Mouse (Mus musculus) ES-CJ7 (cell line): ENCODE results near the gene Sspo.
"Not testable (repeated sequence)": the region's sequence is repeated elsewhere in the genome, so short reads cannot be mapped to it uniquely, and the experiment has no call there.

ENCODE experiments used
- DNase-seq: peaks from one replicate; pipeline ENCODE4 v3.0.0; 2011; ENCODE audit warnings: low read depth, low spot score

Gene Sspo

DNA sequence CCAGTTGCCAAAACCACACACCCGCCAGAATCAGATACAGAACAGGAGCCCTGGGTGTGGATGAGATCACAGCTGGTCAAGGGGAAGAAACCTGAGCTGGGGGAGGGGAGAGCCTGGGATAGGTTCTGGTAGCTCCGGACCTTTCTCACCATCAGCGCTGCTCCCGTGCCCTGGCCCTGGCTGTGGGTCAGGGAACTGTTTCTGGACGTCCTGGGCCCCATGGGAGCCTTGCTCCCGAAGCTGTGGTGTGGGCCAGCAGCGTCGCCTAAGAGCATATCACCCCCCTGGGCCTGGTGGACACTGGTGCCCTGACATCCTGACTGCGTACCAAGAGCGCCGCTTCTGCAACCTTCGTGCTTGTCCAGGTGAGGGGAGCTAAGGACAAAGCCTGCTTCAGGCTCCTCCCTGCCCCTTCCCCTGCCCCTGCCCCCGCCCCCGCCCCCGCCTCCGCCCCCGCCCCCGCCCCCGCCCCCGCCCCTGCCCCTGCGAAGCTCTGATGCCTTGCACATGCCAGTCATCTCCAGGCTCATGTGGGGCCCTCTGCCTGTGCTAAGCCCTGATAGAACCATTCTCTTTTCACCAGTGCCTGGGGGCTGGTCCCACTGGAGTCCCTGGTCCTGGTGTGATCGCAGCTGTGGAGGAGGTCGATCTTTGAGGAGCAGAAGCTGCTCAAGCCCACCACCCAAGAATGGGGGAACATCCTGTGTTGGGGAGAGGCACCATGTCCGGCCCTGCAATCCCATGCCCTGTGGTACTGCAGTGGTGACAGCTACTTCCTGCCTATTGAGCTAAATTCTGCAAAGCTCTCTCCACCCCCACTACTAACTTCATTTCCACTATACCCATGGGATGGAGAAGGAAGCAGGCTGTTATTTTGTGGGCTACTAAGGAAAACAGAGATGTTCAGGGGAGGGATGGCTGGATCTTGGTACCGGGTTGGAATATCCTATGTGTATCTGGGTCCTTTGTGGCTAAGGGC lies 40.0 kb downstream of the Sspo start:
- peak; percentile 15 for DNase-seq

DNA sequence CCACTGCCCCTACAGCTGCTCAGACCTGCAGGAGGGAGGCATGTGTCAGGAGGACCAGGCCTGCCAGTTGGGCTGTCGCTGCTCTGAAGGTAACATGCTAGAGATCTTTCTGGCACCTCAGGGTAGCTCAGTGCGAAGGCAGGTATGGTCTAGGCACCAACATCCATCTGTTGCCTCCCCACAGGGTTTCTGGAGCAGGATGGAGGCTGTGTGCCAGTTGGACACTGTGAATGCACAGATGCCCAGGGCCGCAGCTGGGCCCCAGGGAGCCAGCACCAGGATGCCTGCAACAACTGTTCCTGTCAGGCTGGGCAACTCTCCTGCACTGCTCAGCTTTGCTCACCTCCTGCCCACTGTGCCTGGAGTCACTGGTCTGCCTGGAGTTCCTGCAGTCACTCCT lies 41.7 kb downstream of the Sspo start:
- DNase-seq, result no peak

DNA sequence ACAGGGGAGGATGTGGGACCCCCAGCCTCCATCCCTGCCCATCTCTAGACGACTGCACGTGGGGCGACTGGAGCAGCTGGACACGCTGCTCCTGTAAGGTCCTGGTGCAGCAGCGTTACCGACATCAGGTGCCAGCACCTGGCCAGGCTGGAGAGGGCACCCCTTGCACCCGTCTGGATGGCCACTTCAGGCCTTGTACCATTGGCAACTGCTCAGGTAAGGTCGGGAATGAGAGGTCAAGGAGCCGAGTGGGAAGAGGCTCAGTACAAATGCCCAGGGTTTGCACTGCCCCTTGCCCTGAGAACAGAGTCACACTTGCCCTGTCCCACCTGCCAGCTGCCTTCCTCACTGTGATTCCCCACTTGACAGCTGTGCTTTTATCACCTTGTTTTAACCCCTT lies 43.3 kb downstream of the Sspo start:
- no peak for DNase-seq

DNA sequence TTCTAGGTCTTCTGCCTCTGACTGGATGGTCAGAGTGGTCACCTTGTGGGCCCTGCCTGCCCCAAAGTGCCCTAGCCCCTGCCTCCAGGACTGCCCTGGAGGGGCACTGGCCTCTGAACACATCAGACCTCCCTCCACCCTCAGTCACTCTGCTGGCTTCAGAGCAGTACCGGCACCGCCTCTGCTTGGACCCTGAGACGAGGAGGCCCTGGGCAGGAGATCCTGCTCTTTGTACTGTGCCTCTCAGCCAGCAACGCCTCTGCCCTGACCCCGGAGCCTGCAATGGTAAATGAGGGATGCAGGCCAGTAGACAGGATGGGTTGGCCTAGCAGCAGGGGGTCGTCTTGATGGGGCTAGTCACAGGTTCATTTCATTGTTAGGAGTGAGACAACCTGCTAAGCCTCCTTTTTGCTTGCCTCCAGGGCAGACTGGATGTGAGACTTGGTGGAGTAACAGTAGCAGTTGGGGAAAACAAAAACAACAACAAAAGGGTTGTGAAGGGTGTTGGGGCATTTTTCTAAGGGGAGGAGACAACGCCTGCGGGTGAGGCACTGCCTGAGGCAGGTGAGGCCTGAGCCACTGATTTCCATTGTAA lies 45.2 kb downstream of the Sspo start:
- DNase-seq, result peak; percentile 92

DNA sequence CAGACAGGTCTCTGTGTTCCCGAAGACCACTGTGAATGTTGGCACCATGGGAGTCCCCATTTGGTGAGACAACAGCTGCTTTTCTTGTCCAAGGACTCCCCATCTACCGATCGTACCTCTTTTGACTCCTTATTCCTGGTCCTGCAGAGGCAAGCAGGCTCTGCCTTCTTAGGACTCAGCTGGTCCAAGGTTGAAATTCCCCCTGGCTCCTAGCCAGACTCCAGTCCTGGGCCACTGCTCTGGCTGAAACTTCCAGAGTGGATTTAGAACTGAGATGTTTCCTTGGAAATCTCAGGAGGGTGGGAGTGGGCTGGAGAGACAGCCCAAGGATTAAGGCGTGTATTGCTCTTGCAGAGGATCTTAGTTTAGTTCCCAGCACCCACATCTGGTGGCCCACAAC lies 49.5 kb downstream of the Sspo start:
- DNase-seq, result no peak

DNA sequence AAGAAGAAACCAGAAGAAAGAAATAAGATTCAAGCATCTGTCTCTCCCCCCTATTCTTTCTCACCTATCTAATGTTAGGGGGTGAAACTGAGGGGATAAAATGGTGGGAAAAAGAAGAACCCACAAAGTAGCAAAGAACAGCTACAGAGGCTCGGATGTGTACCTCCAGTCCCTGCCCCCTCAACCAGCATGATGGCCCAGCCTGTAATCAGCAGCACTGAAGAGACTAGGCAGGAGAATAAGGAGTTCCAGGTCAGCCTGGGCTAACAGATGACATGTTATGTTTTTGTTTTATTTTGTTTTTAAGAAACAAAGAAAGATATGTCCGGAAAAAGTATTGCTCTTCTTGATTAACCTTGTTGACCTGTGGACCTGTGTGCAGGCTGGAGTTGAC lies 55.8 kb downstream of the Sspo start:
- no peak for DNase-seq

DNA sequence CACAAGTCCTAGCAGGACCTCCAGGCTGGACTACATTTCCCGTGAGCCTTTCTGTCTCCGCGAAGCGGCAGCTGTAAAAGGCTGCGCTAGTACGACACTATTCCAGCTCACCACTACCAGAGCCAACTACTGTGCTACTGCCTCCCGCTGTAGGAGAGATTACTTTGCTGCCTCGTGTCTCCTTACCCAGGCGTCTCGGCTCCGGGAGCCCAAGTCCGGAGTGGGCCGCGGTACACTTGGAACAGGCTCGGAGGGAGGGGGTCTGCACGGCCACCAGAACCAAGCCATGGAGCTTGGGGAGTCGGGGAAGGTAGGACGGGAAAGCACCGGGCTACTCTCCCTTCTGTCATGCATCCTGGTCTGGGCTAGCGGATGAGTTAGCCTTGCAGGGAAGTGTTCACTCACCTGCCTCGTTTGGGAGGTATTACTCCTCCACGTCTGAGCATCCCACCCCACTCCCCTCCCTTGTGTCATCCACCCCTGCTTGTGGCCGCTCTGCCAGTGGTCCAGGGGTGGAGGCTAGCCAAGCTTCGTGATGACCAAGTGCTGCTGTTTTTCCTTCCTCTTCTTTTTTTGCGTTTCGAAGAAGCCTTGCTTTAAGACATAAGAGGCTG lies 56.3 kb downstream of the Sspo start:
- peak; percentile 85 for DNase-seq

DNA sequence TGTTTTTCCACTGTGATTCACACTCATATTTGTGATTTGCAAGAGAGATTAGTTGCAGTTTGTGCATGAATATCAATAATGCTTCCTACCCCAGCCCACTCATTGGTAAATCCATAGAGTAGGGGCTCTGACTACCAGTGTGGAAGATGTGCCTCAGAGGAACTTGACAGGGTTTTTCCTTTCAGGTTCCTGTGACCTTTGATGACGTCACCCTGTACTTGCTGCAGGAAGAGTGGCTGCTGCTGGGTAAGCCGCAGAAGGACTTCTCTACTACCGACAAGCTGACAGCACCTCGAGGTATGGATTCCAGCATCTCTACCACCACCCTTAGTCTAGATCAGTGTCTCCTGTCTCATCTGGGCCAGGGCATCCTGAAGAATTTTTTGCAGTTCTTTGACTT lies 60.1 kb downstream of the Sspo start:
- no peak for DNase-seq

DNA sequence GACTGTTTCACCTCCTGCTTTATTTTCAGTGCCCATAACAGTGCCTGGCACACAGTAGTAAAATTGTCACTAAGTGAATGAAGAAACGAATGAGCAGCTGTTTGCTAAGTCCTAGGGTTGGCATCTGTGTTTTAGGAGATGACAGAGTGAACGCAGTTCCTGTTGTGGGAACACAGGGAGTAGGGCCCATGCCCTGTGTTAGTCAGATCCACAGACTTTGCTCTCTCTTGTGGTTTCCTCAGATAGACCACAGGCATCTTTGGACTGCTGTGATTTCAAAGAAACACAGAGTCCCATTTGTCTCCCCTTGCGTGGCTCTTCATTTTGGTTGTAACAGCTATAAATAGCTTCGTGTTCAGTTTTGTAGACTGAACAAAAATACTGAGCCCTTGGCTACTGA lies 62.4 kb downstream of the Sspo start:
- DNase-seq, result no peak

DNA sequence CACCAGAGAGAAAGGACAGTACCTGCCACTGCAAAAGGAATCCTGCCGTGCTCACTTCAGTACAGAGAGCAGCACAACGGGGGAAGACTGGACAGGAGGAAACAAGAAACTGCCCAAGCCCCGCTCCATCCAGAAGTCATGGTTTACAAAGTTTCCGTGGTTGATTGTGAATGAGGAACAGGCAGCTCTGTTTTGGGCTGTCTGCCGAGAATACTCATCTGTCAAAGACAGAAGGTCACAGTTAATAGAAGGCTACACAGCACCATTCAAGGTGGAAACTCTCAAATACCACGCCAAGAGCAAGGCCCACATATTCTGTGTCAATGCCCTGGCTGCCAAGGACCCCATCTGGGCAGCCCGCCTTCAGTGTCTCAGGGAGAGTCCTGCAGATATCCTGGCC lies 63.8 kb downstream of the Sspo start:
- DNase-seq, result no peak

DNA sequence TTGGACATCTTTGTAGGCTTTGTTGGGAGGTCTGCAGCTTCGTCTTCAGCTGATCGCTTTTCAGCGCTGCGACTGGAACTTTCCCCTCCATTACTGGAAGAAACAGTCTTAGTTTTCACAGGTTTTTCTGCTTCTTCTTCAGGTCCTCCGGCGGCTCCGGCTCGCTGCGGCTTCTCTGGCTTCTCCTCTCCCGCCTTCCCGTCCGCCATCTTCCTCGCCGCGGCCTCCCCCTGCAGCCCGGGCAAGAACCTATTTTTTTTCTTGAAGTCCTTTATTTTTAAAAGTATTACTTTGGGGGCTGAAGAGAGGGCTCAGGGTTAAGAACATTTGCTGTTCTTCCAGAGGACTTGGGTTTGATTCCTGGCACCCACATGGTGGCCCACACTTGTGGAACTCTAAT lies 76.9 kb downstream of the Sspo start:
- not testable (repeated sequence) for DNase-seq

DNA sequence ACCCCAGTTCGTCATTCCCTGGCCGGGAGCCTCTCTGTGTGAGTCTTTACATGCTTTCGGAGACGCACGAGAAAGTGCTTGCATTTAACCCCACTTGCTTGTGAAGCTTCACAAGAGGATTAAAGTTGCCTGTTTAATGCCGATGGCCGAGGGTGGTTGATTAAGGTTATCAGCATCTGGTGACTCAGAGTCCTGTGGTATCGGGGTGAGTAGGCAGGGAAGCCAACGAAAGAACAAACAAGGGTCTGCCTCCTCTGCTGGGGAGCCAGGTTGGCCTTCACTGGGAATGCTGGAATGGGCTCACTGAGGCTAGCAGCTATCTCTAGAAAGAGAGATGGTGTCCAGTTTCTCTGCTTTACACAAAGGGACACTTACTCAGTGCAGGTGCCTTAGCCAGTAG lies 79.9 kb downstream of the Sspo start:
- no peak for DNase-seq

DNA sequence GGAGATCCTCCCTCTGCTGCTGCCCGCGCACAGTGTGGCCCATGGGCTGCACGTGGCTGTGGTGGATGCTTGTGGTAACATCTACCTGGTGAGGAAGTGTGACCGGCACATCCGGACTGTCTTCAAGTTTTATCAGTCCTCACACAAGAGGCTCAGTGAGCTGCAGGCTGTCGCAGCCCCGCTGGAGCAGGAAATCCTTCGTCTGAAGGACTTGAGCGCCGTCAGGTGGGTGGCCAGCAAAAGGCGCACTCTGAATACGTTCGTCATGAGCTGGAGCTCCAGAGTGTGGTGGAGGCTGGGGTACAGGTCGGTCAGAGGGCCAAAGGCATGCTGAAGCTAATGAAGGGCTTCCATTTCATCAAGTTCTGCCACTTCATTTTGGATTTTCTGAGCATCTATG lies 81.2 kb downstream of the Sspo start:
- DNase-seq, result no peak

DNA sequence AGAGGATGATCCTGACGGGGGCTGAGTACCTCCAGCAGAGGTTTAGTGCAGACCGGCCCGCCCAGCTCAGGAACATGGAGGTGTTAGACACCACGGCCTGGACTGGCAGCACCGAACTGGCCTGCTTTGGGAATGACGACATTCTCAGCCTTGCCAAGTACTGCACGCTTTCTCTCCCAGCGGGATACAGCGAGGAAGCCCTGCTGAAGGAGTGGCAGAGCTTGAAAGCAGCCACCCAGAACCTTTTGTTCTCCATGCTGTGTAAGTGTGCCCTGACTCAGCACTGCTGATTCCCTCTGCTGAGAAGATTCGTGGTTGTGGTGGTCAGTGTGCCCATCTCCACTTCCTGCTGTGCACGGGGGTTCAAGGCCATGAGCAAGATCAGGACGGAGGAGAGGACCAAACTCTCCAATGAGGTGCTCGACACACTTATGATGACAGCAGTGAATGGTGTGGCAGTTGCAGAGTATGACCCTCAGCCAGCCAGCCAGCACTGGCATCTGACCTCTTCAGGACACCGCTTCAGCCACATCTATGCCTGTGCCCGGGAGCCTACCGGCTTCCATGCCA lies 81.9 kb downstream of the Sspo start:
- DNase-seq, result no peak

DNA sequence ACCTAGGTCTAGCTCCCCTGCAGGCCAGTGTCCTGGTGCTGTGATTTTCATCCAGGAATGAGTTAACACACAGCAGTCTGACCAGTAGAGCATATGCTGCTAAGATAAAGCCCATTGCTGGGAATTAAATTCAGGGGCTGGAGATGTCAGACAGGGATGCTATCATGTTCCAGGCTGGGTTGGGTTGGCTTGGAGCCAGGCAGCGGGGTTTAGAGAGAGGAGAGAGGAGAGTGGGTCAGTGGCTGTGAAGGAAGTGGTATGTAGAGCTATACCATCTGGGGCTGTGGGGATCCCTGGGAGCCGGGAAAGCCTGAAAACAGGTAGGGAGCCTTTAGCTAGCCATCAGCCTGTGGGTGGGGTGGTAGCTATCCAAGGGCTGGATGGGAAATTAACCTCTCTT lies 82.8 kb downstream of the Sspo start:
- no peak for DNase-seq

DNA sequence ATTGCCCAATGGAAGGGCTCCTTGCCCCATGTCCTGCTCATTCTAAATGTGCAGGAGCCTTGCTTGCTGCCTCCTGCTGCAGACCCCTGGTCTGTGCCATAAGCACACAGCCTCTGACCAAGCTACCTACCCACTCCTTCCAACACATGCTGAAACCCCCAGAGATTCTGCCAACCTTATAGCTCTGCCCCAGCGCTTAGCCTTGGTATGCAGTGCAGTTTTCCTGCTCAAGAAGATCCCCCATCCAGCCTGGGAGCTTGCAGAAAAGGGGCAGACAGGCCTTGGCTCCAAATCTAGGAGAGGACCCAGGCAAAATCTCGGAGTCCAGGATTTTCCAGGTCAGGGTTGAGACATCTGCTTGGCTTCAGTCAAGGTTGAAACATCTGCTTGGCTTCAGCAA lies 85.4 kb downstream of the Sspo start:
- DNase-seq, result no peak

DNA sequence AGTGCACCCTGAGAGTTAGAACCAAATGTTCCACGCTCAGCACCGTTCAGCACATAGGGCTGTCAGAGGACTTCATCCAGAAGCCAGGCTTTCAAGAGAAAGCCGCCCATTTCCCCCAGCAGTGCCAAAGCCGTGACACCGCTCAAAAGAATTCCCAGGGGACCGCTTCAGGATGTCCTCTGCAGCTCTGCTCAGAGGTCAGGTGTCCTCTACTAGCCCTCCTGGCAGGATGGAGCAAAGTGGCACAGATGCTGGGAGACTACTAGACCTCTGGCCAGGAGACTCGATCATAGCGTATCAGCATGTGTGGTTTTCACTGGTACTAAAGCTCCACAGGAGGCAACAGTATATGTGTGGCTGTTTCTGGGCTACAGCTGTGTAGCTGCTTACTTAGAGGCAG lies 86.9 kb downstream of the Sspo start:
- DNase-seq, result no peak

DNA sequence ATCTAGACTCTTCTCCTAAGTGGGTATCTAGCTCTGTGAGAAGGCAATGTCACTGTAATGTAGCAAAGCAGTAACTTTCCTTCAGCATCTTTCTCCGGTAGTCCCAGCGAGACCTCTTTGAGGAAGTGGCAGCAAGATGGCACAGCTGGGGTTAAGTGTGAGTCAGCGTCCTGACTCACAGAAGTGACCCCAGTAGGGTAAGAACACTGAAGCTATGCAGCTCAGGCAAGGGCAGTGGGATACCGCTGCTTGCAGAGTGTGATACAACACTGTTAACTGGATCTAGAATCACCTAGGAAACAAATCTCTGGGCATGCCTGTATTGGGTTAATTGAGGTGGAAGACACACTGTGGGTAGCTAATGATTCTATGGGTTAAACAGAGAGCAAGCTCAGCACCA lies 88.1 kb downstream of the Sspo start:
- DNase-seq, result no peak

DNA sequence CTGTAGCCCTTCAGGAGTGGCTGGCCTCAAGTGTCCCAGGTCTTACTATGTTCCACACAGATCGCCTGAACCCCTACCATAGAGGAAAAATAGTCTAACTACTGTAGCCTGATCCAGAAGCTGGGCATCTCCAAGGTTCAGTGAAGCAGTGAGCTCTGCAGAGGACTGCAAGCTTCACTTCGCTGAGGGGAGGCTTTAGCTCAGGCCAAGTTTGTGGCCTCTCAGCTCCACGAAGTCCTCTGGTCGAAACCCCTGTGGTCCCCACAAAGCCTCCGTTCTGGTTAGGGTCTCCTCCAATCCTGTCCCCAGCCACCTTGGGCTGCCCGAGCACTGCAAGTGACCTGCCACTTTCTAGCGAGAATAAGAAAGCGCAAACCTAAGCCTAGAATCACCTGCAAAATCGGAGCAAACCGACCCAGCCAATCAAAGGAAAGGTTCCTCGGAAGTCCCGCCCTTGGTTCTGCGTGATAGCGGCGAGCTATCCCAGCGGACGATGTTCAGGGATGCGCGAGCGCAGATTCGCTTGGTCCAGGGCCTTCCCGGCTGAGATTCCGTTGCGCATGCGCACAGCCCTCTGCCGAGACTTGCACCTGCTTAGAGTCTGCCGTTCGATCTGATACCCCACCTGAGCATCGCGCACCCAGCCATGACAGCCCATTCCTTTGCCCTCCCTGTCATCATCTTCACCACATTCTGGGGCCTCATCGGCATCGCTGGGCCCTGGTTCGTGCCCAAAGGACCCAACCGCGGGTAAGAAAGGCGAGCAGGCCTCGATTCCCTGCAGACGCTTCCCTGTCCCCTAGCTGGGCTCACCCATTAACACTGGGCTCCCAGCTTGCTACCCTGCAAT lies 89.3 kb downstream of the Sspo start, which contains the start of gene Atp6v0e2:
Gene Atp6v0e2, plus strand, starts transcription at position 511 of the 850 bp plus-strand sequence.
- peak; percentile 97 for DNase-seq

DNA sequence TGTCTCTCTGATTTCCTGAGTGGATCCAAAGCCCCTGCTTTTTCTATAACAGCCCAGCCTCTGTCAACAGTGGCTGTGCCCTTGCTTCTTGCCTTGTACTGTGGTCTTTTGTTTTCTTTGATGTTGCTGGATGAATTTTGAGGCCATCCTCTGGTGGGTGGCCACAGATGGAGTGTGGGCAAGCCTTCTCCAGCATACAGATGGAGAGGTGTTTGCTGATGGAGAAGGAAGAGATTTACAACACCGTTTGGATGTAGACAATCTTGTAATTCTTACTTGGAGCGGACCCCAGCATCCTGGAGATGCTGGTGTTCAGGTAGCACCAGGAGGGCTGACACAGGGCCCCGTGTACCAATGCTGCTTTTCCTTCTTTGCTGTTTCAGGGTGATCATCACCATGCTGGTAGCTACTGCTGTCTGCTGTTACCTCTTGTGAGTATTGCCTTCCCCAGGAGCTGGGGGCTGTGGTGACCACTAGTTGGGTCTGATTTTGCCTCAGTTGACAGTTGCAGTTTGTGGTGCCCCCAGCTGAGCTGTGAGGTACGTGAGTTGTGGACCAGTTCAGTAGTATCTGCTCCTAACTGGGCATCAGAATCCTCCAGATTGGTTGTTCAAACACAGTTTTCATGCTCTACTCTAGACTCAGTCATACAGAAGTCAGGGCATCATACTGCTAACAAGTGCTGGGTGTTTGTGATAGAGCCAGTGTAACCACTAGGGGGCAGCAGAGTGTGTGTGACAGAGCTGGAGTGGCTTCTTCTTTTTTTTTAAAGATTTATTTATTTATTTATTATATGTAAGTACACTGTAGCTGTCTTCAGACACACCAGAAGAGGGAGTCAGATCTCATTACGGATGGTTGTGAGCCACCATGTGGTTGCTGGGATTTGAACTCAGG lies 91.1 kb downstream of the Sspo start:
- peak; percentile 87 for DNase-seq
